Mouse (Mus musculus) embryo, embryonic 11.5 days (tissue): ENCODE data around the gene Cbr4.

Experiments
- DNase-seq: peaks from one replicate; pipeline ENCODE4 v3.0.0-alpha.2; 2012; ENCODE audit warnings: low read depth, low spot score

The Cbr4 gene

DNA sequence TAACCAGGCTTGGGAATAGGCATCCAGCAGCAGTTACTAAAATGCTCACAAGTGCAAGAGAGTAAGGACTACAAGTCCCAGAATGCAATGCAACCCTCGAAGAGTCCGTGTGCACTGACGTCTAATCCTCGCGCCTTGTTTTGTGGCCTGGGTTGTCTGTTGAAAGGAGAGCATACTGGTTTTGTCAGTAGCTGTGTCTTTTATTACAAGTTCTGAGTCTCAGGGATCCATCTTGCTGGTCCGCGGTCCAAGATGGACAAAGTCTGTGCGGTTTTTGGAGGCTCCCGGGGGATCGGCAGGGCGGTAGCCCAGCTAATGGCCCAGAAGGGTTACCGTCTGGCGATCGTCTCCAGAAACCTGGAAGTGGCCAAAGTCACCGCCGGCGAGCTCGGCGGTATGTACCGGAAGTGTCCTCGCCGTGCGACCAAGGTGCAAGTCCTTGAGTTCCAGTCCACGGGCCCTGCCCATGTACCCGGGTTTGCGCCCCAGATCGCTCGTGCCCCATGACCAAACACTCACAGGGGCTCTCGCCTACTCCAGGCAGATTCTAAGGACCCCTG is at the start of gene Cbr4:
Gene Cbr4, plus strand, starts transcription at position 138 of the 560 bp plus-strand sequence.
- peak; percentile 87 for DNase-seq

DNA sequence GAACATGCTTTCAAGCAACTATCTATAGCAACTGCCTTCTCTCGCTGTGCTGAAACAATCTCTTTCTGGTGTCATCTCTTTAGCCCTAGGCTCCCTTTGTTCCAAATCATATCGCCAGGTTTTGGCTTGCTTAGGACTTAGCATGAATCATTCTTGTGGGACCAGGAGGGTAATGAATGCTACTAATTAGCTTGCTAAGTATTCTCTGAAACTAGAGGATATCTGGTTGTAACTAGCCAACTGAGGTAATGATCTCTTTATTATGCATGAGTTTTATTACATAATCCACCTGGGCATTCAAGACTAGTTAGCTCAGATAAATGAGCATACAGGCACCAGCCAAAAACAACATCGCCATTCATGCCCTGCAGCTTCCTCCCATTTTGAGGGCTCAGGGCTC is 44.5 kb upstream of the Cbr4 start:
- DNase-seq = no peak

DNA sequence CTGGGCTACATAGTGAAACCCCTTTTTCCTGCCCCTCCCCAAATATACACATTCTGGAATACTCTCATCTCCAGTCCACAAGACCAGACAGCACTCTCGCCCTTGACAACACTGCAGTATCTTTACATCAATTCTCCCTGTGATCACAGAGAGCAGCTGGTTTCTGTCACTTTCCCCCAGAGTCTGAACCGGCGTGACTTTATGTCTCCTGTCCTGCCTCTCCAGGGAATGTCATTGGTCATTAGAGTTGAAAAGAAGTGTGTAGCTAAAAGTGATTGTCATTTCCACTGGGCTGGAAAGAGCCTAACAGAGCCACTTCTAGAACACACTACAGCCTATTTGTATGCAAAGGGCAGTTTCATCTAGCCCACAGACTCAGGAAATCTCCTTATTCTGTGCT is 43.2 kb upstream of the Cbr4 start:
- DNase-seq = no peak

DNA sequence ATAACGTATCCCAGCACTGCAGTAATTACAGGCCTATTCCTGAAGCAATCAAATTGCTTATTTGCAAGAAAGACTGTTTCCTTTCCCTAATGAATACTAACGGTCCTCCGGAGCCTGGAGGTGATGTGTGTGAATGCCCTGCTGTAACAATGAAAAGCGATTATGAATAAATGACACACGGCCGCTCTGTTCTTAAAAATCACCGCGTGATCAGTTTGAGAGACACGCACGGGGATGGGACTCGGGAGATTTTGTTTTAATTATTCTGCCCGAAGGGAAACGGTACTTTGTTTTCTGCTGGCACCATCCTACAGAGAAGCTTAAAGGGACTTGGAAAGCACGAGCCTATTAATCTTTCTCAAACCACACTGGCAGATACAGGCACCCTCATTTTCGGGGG is 41.2 kb upstream of the Cbr4 start:
- no peak for DNase-seq

DNA sequence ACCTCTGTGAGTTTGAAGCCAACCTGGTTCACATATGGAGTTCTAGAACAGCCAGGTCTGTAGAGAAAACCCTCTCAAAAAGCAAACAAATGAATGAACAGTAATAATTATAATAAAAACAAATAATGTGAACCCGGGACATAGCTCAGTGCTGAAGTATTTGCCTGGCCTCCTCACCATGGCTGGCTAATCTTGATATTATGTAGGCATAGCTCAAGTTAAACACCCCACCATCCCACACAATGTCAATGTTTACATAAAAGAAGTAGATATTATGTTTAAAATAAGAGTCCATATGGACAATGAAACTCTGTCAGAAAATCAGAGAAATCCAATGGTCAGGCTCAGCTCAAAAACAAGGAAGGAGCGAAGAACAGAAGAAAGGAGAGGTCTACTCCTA is 39.4 kb upstream of the Cbr4 start:
- DNase-seq = no peak

DNA sequence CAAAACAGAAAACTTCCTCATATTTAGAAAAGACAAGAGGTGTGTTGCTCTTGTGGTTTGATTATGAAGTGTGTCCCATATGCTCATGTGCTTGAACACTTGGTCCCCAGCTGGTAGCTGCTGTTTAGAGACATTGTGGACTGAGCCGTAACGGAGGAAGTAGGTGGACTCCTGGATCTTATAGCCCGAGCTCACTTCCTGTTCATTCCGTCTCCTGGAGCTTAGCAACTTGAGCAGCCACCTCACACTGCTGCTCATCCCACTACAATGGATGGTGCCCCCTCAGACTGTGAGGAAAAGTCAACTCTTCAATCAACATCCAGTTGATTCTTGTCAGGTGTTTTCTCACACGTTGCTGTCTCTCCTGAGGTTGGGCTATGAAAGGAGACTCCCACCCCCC is 38.7 kb upstream of the Cbr4 start:
- DNase-seq = no peak

DNA sequence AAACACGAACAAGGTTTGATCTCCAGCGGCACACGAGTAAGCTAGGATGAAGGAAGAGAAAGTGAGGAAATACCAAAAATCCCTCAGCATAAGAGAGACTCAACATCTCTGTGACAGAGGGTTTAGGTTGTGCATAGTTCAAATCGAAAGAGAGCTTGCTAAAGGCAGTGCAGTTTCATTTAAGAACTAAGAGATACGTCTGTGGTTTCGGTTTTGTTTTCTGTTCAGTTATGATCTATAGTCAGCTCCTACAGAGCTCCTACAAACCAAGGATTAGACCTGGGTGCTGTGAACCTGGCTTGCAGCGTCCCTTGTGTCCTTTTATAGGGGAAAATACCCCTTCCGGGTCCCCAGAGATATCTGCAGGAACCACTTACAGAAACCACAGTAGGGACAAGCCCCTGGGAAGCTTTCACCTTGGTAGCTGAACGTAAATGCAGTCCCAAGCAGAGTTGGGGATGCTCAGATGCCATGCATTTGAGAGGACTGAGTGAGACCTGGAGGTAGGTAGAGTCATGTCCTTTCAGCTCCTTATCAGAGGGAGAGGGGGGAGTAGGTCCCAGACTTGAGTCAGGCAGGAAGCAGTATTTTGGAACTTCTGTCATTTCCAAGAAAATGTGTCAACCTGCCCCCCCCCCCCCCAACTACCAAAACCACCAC is 36.5 kb upstream of the Cbr4 start:
- no peak for DNase-seq

DNA sequence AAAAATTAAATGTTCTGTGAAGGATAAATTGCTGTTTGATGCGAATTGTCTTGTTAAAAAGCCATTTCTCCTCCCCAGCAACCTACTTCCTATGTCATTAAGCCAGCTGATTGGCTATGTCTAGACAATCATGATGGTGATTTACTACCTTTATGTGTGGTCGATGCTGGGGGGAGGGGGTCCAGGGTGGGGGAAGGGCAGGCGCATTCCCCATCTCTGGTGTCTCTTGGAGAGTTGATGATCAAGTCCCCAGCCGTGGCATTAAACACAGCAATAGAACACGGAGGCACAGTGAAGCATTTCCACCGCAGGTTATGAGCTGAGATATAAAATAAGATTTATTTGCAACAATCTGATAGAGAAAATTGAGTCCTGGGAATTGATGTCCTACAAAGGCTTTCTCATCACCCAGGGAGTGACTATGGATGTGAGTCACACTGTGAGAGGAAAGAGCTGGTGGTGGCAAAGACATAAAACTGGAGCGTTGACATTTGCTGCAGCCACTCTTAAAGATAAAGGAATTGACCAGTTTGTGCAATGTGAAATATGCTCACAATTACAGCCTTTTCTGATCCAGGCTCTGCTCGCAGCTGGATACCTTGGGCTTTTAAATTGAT is 35.7 kb upstream of the Cbr4 start:
- no peak for DNase-seq

DNA sequence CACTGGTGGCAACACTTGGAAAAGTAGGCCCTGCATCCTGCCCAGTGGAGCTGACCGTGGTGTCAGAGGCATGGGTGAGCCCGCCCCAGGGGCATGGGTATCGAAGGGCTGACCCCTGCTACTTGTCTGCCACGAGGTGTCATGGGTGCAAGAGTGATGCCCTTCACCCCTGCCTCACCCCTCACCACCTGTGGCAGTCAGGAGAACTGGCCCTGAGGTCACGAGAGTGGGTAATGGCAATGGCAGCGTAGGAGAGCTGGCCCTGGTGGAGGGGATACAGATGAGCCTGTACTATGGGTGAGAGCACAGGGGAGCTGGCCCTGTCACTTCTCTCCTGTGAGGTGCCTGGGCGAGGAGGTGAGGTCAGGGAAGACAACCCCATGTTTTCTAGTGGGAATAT is 27.8 kb upstream of the Cbr4 start:
- no peak for DNase-seq

DNA sequence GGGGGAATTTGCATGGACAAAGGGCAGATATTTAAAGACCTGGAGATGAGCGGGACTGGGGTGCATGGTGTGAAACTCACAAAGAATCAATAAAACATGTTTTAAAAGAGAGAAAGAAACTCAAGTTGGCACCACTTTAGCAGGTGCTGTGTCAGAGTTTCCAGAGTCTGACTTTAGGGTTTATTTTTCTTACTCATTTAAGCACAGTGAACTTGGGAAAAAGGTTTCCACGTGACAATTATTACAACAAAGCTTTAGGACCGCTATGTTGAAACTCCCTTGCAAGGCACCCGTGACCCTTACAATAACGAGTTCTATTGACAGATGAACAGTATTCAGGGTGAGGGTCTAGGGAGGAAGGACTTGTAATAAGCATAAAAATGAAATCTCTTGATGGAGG is 25.3 kb upstream of the Cbr4 start:
- DNase-seq = no peak

DNA sequence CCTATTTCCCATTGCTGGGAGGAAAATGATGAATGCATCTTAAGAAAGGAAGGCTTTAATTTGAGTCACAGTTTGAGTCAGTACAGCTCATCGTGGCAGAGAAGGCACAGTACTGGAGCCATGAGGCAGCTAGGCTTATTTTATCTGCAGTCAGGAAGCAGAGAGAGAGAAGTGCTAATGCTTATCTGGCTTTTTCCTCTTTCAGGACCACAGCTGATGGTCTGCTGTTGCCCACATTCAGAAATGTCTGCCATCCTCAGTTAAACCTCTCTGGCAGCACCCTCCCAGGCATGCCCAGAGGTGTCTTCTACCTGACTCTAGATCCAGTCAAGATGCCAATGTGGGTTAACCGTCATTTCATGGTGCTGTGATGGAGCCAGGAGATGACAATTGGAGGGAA is 23.1 kb upstream of the Cbr4 start:
- DNase-seq = no peak

DNA sequence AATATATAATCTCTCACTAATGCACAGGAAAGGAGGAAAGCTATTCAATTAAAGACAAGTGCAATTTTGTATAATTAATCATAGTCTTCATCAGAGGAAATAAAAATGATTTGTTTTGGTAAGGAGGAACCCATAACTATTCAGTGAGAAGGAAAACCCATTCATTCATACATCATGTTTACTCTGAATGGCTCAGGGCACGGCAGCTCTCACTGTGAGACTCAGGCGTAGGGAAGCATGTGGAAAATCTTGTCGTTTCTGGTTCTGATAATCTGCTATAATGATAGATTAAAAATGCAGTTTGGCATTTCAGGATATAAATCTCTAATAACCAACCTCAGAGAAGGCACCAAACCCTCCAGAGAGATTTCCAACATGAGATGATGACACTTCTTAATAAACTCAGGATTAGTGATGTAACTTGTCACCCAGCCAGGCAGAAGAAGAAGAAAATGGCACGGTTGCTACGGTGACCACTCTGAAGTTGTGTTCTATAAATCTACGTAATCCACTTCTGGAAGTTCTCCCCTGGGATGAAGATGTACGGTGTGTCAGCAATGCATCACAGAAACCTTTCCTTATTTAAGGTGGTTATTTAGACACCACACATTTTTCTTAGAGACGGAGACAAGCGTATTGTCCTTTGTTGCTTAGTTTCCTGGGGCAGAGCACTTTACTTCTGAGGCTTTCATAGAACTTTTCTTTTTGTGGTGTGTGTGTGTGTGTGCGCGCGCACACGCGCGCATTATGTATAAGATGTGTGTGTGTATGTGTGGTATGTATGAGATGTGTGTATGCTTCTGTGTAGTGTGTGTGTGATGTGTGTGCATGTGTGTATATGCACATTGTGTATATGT is 20.6 kb upstream of the Cbr4 start:
- DNase-seq = no peak

DNA sequence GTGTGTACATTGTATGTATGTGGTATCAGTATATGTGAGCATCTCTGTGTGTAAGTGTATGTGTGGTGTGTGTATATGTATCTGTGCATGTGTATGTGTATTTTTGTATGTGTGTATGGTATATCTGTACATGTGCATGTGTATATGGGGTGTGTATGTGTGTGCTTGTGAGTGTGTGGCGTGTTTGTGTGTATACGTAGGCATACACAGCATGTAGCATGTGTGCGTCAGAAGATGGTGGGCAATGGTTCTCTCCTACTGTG is 20.1 kb upstream of the Cbr4 start:
- DNase-seq = no peak

DNA sequence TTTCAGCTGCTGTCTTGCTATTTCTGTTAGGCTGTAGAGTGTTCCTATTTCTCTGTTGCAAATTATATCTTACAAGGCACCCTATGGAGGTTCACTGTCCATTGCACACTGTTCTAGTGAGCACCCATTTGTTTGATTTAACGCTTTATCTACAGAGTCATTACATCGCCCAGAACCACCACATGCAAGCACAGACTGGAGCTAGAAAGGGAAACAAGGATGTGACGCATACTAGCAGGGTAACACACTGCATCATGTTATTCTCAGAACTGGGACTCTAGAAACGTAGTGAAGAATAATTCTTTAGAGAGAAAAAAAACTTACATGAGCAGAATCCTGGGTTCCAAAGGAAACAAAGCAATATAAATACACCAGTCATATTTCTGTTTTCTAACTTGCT is 17.3 kb upstream of the Cbr4 start:
- DNase-seq = no peak

DNA sequence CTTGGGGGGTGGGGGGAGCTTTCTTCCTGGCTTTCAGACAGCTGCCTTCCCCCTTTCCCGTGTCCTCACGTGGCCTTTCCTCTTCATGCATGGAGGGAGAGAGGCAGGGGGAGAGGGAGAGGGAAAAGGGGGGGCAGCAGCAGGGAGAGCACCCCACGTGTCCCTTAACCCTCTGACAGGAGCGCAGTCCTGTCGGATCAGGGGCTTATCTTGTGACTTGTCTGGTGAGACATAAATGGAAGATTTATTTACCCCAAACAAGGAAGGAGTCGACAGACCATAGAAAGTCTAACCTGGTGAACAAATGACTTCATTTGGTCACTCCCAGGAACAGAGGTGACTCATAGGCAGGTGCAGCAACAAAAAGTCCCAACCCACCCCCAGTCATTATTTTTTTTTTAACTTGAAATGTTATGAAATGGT is 12.3 kb upstream of the Cbr4 start:
- DNase-seq = no peak

DNA sequence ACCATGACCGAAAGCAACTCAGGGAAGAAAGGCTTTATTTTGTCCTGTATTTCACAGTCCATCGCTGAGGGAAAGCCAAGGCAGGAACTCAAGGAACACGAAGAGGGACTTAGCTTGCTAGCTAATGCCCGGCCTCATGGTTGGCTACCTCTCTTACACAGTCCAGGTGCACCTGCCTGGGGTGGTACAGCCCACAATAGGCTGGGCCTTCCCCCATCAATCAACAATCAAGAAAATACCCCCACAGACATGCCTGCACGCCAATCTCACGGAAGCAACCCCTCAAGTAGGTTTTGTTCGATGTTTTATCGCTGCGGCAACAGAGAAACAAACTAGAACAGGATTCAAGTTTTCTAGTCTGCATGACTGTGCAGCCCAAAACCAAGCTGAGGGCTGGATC is 11.4 kb upstream of the Cbr4 start:
- no peak for DNase-seq

DNA sequence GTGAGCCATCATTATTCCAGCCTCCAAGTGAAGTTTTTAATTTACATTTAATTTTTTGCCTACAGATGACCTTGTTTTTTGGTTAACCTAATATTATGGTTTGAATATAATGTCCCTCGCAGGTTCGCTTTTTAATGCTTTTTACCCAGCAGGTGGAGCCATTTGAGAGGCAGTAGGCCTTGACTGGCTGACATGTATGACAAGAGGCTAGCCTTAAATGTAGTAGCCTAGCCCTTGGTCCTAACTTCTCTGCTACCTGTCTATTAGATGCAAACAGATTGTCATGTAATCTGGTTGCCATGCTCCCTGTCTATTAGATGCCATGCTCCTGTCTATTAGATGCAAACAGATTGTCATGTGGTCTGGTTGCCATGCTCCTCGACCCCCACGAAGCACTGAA is 9.4 kb upstream of the Cbr4 start:
- no peak for DNase-seq

DNA sequence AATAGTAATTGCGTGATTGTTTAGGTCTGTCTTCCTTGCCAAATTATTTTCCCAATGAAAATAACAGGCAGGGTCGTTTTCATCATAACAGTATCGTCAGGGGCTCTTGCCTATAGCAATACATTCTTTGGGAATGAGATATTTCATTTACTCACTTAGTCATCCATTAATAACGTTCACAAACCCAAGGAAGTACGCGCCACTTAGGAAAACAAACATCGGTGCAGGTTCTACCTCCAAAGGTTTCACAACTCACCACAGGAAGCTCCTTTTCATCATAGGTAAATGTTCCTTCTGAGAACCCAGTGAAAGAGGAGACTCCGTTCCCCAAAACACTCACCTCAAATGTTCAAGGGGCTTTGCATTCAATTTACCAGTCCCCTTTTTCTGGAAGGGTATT is 8.7 kb upstream of the Cbr4 start:
- DNase-seq = no peak

DNA sequence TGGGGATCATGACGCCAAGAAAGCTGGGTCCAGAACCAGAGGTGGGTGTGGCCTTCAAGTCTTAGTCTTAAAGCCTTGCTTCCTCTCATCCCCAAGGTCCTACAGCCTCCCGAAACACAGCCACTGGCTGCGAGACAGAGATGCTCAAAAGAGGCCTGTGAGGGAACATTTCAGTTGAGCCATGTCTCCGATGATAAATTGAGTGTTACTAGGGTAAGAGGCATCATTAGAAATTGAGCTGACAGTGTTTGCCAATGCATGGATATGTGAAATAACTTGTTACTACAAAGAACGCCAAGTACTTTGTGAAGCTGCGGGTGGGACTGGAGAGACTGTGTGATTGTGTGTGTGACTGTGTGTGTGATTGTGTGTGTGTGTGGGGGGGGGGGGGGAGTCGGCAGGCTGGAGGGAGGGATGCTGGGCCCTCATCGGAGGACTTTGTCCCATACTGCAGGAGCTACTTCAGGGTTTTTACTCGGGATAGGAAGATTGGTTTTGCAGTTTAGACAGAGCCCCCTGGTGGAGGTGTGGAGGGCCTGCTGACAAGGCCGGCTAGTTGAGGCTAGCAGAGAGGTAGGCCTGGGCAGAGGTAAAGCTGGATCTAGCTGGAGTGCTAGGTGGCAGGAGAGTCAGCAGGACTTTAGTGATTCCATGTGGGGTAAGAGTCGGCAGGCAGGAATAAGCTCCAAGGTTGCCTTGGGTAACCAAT is 7.9 kb upstream of the Cbr4 start:
- peak; percentile 24 for DNase-seq

DNA sequence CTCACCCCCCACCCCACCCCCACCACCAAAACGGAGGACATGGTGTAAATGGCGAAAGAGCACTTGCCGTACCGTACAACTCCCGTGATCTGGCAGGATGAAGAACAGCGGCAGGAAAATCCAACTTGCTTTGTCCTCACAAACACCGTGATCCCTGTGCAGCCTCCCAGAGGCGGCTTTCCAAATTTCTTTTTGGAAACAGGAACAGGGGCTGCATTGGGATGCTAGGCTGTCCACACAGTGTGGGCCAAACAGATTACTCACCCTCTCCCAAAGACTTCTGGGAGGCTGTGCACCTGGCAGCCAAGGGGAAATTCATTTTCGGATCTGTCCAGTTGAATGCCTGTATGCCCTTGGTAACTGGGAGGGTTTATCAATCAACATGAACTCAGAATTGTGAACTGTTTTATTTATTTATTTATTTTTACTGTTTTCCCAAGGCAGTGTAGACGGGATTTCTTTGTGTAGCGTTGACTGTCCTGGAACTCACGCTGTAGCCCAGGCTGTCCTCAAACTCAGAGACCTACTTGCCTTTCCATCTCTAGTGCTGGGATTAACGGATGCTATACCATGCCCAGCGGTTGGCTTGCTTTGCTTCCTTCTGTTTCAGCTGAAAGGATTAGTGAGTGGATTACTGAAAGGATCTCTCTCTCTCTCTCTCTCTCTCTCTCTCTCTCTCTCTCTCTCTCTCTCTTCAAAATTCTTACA is 7.1 kb upstream of the Cbr4 start:
- no peak for DNase-seq

DNA sequence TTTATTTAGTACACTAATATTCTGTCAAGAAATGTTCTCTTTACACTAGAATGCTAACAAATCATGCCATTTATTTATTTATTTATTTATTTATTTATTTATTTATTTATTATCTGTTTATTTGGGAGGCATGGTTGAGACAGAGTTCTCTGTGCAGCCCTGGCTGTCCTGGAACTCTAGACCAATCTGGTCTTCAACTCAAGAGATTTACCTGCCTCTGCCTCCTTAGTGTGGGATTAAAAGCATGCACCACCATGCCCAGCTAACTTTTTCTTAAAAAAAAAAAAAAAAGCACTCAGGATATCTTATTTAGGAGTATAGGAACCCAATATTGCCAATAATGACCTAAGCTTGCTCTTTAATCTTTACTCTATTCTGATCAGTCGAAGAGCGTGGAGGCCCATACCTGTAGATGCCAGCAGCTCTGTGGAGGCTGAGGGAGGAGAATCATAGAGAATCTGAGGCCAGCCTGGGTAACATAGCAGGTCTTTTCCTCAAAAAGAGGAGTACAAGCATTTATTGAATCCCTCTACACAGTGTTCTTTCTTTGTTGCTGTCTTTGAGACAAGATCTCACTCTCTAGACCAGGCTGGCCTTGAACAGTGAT is 508 bp upstream of the Cbr4 start:
- DNase-seq = no peak
